Mouse (Mus musculus) cerebellum, postnatal 4 days (tissue): ENCODE data around the gene Acss3.

Experiments
- DNase-seq, 2 experiments: peaks; one replicate each; pipeline ENCODE4 v3.0.0; 2022; ENCODE audit warnings: low spot score in 2 of 2, mixed read lengths in 1 of 2

Acss3 gene

DNA sequence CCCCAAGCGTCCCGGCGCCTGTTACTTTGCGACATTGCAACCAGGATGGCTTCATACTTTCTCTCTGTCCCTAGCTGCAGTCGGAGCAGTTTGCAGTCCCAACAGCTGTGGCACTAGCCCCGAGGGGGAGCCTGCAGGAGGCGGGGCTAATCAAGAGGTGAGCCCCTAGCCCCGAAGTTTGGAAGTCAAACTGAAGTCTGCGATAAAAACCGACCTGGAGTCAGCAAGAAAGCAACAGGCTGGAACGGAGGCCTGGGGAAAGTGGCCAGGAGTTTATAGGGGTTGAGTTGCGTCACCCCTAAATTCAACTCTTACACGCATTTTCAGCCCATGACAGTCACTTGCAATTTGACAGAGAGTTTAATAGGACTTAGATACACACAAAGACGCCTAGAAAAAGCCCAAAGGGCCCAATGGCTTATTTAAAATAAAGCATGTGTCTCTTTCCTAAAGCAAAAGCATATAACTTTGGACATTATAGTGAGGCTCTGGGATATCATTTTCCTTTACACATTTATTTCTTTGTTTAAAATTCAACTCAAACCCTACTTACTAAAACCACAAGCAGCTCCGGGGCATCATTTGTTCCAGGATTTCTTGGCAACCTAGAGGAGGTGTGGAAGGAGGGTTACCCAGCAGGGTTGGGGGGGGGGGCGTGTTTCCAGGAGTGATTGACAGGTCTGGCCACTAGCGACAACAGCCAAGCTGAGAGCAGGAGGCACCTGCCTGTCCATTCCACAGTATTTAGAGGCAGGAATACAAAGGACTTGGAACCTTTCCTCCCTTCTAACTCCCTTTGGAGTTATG, at the start of gene Acss3:
TSS of gene Acss3 (minus strand) at position 140 of the 807 bp plus-strand sequence.
- DNase-seq = peak in 1 of 2 experiments; percentile 27

DNA sequence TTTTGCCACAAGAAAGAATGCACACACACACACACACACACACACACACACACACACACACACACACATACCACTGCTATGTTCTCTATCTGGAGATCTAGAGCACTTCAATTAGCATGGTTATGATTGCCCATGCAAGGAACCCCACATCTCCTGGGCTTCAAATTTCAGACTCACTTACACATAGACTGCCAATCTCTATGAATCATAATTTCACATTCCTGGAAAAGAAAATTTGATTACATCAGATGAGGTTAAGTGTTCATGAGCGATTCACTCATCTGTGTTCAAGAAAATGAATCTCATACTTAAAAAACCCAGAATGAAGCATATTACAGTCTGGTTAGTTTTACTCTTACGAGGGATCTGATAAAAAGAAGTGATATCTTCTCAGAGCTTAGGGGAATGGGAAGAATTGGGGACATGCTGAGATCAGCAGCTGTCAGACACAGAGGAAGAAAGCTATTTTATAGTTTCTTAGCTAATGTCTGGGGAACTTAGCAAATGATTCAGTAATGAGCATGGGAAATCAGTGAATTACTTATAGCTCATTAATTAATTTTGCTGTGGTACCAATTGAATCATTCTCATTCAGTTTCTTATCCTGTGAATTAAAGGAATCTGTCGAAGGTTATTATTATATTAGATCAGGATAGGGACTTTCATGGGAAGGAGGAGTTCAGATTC, 48.7 kb upstream of the Acss3 start:
- DNase-seq = no peak

DNA sequence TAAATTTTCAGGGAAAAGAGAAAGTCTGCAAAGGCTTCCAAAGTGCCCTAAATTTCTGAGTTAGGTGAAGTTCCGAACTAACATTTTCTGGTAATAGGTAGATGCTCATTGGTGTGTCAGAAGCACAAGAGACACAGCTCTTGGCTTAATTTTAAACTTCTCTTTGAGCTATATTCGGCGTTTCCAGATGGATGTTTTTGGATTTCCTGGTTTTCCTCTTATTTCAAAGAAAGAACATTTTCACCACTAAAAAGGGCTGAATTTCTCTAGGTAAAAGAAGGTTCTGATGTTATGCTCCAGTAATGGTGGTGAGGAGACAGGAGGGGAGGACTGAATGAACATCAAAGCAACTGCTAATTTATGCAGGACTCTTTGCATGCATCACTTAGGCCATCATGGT, 43.0 kb upstream of the Acss3 start:
- DNase-seq = no peak

DNA sequence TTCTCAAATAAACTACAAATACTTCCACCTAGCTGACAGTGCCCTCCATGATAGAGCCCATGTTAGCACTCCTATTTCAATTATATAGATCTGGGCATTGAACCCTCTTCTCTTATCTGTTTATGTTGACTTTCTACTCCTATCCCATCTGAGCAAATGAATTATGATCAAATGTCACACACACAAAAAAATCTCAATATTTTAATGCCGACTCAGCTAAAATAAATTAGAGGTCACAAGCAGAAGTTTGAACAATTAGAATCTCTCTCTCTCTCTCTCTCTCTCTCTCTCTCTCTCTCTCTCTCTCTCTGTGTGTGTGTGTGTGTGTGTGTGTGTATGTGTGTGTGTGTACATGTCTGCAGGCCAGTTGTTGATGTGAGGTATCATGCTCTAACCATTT, 25.3 kb upstream of the Acss3 start:
- no peak for DNase-seq

DNA sequence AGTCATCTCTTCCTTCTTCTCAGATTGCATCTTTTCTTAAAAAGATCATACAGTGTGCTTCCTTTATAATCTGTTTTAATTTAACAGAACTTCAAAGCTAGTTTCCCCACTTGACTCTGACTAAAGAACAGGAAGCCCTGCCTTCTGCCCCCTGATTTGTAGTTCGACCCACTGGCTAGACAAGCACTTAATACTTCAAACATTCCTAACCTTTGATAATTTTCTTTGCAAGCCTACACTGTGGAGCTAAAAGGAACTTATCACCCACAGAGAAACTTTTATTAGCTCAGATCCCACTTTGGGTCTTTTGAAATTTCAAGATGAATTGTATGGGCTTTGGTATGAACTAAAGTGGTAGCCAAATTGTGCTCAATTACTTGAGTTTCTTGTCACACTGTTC, 20.5 kb upstream of the Acss3 start:
- DNase-seq = no peak

DNA sequence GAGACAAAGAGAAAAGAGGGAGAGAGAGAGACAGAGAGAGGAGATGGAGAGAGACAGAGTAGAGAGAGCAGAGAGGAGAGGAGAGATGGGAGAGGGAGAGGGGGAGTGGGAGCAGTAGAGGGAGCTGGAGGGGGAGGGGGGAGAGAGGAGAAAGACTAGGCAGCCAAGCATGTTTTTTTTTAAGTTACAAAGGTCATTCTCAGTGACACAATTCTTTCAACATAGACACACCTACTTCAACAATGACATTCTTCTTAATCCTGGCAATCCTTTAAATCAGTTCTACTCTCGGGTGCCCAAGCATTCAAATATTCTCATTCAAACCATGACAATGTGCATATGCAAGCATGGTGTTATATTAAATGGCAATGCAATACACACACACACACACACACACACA, 19.4 kb upstream of the Acss3 start:
- DNase-seq = no peak

DNA sequence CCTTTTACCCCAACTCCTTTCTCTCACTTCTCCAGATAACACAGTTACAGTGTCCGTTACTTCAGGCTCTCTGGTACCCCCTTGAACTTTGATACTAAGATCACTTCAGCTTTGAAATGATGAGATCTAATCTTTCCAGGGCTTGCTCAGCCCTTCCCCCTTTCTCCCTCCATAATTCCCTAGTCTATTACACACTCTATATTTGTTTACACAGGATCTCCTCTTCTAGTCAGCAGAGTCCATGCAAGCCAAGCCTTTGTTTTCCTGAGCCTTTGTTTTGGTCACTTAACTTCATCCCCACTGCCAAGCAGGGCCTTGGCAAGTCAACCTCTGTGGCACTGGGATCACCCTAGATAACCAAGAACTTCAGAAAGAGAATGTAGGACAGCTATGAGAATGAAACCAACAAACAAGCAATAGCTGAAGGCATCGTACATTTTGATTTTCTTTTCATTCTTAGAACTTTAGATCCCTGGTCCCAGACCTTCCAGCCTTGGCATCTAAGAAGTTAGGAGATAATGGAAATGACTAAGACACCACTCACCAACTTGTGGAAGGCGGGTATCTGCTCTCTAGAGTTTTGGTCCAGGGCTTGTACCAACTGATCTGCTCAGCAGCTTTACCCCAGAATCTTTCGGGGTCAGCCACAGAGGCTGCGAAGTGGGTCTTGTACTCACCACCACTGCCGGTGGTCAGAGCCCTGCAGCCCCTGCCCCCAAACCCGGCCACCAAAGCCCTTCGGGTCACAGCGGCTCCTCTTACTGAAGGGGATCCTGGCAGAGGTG, 532 bp downstream of the Acss3 start:
- DNase-seq = no peak

DNA sequence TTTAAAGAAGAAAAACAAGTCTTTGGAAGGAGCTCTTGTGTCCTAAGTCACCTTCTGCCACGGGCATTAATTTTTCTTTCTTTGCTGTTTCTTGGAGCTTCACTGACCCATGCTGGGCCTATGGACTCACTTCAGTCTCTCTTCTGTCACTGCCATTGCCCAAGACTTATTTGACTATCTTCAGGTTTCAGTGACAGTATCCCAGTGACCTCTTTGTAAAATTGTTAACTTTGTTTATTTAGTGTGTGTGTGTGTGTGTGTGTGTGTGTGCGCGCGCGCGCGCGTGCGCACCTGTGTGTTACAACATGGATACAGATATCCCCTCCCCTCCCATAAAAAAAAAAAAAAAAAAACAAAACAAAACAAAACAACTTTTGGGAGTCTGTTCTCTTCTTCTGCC, 2.2 kb downstream of the Acss3 start:
- no peak for DNase-seq

DNA sequence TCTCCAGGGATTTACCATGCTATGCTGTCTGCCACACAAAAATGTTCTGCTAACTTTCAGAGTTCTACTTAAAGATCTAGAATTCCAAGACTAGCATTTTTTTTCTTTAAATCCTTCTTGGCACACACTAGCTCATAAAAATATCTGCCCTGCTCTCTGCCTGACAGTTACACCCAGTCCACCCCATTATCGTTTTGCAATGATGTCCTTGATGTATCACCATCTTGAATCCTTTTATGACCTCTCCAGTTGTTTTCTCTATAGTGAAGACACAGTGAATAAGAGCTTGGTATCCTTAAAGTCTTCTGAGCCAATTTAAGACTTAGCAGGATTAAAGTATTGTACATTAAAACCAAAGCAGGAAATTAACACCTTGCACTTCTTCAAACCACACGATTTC, 4.3 kb downstream of the Acss3 start:
- DNase-seq = no peak

DNA sequence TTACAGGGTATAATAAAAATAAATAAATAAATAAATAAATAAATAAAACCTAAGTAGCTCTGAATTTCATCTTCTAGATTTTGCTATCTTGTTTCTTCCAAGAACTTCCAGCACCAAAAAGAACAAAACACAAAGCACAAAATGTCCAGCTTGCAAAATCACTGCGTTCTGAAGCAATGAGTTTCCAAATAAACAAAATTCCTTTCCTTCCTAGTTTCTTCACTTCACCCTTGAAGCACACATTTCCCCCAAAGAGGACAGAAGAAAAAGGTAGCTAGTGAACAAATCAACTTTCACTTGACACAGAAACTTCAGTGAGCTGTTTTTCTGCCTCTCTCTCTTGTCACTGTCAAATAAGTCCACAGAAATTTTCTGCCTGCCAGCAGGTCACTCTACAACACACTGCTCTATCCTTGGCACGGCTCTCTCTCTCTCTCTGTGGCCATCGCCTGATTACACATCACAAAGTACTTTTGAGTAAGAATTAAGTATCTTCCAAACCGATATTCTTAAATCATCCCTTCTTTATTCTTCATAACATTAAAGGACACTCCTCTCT, 6.7 kb downstream of the Acss3 start:
- DNase-seq = no peak

DNA sequence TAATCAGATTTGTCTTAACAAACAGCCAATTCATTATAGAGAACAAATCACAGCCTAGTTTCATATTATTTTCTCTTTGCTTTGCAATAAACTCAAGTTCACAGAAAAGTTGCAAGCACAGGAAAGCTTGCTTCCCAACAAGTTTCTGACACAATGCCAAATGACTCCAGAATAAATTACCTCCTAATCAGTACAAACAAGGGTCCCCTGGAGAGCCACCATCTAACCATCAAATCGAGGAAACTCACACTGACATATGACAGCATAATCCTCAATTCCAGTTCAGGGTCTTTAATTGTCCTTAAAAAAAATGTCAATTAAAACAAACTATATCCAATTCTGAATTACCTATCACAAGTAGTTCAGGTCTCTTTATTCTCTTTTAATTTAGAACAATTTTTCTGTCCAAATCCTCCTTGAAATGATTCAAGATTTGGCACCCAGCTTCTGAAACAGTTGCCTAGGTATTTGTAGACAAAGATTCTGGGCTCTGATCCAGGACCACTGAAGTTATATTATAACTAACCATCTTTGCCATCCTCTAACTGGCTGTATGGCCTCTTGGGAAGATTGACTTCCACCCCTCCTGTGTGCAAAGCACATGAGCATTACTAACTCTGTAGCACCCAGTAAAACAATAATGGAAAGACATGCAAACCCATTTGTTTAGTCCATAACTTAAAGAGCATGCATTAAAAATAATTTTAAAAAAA, 7.4 kb downstream of the Acss3 start:
- DNase-seq = no peak

DNA sequence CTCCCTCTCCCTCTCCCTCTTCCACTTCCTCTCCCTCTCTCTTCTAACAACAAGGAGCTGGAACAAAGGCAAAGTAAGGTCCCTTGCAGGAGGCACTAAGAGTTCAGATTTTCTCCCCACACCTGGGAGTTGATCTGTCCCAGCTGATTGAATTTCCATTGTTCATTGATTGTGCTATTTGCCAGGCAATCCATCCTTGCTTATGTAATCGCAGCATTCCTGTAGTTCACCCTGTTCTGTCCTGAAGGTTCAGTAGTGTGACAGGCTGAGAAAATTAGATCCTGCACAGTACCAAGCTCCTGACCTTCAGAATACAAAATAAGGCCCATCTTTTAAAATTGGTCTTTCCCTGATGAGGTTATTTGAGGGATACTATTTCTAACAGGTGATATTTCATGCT, 8.3 kb downstream of the Acss3 start:
- DNase-seq = no peak

DNA sequence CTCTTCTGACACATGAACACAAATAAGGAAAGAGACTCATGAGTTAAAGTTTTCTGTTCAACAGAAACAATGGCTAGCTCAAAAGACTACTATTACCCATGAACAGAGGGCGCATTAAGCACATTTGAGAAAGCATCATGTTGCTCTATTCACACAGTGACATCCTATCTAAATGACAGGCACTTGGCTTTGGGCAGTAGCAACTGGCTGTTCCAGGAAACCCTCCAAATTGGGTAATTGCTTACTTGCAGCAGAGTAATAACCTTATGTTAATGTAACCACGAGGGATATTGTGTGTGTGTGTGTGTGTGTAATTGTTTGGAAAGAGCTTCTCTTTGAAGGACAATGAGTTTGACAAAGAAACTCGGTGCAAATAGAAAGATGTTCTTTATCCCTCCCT, 29.0 kb downstream of the Acss3 start:
- peak in 1 of 2 experiments; percentile 34 for DNase-seq

DNA sequence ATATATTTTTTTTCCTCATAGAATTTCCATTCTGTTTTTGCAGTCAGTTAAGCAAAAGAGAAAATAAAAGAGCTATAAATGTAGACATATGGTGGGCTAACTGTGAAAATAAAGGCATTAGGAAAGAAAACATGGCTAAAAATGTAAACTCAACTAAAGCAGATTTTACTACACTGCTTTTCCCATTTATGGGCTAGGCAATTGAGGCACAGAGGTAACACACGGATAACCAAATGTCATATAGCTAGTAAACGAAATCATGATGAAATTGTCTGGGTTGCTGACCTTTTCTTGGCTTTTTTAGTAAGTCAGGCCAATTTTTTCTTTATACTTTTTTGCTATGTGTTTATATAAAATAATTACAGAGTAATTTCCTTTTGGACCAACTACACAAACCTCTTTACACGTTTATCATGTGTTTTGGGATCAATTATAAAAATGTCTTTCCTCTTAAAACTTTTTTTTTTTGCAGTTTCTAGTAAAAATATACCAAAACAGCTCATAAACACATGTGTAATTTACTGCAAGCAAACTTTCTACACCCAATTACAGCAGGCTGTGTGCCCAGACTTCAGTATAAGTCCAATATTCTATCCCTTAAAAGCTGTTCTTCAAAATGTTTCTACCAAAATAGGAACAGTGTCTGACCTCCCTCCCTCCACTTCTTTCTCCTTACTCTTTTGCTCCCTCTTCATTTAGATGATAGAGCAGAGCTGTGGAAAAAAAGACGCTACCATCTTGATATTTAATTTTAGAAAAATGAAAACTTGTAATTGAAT, 69.4 kb downstream of the Acss3 start:
- no peak for DNase-seq

DNA sequence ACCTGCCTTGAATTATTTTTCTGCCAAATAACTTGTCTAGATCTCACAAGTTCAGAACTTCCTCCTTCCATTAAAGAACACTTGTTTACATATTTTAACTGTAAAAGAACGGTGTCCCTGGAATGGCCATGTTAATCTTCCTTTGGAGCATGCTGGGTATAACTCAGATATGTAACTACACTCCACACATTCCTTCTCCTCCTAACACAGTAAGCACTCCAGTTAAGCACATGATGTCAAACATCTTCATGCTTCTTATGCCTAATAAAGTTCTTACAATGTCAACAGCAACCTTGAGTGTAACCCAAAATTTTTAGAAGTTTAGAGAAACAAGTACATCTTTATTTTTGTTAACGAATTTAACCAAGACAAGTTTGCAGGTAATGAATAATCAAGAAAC, 73.0 kb downstream of the Acss3 start:
- DNase-seq = no peak

DNA sequence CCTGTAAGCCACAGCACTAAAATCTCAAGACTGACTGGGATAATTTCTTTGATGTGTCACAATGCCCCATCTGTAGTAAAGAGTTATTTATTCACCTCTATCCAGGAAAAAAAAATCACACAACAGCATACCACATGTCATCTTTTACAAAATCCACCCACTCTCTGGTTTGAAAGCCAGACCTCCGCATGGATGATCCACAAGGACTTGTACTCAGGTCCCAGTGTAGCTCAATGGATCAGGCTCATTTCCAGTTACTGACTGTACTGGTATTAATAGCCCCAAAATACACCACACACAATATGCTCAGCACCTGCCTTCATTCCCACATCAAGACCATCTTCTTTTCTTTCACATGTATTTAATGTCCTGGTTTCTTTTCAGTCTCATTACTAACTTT, 80.8 kb downstream of the Acss3 start:
- no peak for DNase-seq

DNA sequence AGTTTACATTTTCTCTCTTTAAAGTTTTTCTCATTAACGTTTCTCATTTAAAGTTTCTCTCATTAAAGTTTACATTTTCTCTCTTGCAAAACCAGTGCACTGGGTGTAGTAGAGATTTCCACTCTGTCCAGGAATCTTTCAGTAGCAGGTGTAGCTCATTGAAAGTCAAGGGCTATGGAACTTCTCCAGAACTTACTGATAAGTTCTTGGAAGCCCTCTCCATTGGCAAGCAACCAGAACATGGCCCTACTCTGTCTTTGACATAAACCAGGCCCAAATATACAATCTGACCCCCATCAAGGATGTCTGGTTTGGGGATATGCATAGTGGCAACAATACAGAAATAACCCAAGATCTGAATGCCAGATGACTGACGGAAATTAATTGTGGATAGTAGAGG, 82.6 kb downstream of the Acss3 start:
- DNase-seq = no peak

DNA sequence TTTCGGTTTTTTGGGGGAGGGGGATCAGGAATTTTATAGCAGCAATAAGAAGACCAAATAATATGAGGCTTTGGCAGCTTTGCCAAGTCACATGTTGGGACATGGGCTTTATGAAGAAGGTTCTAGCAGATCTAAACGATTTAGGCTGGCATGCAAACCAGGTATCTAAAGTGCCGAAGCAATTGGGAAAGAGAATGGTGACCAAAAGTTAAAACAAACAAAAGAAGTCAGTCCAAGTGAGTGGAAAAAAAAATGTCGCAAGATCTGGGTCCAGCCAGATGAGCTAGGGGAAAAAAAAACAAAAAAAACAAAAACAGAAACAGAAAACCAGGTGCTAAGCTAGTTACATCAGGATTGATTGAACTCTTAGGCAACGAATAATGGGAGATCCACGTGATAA, 83.1 kb downstream of the Acss3 start:
- DNase-seq = no peak

DNA sequence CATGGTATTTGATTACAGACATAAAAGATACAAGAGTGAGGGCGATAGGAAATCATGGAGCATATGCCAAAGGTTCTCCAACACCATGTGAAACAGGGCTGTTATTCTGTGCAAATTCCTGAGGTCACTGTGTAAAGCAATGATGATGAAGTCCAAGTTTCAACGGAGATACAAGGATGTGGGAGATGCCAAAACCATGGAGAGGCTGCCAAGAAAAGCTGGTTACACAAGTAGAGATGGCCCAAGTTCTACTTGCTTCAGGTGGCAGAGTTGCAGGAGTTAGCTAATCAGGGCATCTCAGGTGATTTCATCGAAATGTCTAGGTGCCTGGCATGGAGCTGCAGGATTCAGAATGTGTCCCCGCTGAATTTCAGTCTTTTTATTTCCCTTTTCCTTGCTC, 84.3 kb downstream of the Acss3 start:
- DNase-seq = no peak

DNA sequence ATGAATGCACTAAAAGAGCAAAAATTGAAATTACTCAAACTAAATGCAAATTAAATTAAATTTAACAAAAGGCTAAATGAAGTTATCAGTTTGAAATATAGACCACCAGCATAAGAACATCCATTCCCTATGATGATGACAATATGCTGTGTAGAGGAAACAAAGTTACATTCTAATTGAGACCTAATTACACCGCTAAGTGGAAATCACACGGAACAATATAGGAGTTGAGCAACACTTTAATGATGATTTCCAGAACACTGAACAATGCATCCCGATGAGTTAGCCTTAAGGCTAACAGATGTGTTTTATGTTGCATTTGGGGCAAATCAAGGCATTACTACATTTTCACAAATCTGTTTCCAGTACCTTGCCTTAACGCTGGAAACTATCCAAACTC, 99.2 kb downstream of the Acss3 start:
- DNase-seq = no peak

DNA sequence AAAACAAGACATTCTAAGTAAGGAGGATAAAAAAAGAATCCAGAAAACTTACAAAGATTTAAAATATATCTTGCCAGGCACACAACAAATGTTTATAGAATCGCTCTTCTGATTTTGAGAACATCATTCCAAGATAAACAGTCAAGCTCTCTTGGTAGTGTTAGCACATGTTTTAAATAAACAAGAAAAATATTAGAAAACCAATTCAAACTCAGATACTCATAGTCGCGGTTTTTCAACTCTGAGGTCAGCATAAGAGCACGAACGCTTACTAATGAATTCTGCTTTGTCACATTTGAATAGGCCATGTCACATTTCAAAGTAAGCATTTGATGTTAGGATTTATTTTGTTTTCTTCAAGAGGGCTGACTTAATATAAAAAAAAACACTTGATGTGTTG, 102.3 kb downstream of the Acss3 start:
- DNase-seq = no peak
